Mouse (Mus musculus): ENCODE measurements at regions not wholly inside any gene's neighbourhood (a gene's known extent, or its start where the extent isn't known, plus 50 kb on each side); places are given as distances from the start of the nearest gene placed in this dataset.

DNA sequence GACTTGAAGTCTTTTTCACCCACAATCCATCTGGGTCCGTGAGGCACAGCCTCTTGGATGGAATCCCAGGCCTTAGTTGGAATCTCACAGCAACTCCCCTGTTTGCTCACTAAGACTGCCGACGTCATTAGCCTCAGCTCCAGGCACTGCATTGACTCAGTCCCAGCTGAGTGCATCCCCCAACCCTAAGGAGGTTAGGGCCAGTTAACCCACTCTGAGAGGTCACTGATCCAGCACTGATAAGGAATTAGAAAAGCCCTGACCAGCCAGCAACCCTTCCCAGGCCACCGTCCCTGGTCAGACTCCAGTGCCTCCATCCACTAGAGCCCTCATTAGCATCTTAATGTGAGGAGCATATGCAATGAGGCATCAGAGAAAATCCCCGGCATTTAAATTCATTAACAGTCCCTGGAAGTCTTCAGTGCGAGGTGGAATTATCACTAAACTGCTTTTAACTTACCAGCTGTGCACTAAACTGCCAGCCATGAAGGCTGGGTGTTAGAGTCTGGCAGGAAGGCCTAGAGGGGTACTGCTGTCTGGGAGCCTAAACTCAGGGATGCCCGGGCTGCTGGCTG lies 184.2 kb downstream of the Cct6b start:
- DNase-seq, result no peak

GRCm38 (mm10) chr11:82576019-82576418 lies 187.3 kb downstream of the Tmem132e start:
- DNase-seq, result no peak

- DNase-seq, result no peak
Observed at GRCm38 (mm10) chr11:82573126-82573525, 184.4 kb downstream of the Tmem132e start.

DNA sequence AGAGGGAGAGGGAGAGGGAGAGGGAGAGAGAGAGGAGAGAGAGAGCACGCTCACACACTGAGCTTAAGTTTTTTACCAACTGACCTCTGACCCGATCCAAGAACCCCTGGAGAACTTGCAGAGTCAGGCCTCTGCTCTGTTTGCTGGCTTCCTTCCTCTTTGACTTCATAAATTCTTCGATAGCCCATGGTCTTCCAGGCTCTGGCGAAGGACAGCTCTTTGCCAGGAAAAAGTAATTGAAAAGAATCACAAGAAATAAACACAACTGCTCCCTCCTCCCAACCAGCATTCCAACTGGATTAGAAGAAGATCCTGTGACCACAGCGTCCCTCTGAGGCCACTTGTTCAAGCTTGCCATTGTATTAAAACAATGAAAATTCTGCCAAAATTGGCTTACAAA lies 182.8 kb downstream of the Tmem132e start:
- DNase-seq, result no peak

DNA sequence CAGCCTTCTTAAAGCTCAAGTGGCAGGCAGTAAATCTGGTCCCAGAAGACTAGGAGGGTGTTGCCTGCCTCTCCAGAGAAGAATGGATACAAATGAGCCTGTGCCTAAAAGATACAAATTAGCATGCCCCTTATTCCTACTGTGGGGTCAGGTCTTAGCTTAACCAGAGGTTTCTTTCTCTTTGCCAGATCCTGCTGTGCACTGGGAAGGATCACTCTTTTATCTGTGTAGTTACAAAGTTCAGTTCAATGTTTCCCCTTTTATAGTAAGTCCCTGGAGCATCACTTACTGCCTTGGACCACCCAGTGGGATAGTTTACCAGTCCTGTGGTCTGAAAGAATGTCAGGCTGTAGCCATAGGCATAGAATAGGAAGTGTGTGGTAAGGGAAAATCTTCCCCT lies 181.1 kb downstream of the Tmem132e start:
- DNase-seq, result no peak

- DNase-seq, result no peak
Observed at GRCm38 (mm10) chr11:82568219-82568676, 179.5 kb downstream of the Tmem132e start.

GRCm38 (mm10) chr11:82567014-82567685 lies 178.4 kb downstream of the Tmem132e start:
- DNase-seq, result no peak

- no peak for DNase-seq
Observed at GRCm38 (mm10) chr11:82566092-82566491, 177.4 kb downstream of the Tmem132e start.

GRCm38 (mm10) chr11:82564181-82564580 lies 175.5 kb downstream of the Tmem132e start:
- no peak for DNase-seq

DNA sequence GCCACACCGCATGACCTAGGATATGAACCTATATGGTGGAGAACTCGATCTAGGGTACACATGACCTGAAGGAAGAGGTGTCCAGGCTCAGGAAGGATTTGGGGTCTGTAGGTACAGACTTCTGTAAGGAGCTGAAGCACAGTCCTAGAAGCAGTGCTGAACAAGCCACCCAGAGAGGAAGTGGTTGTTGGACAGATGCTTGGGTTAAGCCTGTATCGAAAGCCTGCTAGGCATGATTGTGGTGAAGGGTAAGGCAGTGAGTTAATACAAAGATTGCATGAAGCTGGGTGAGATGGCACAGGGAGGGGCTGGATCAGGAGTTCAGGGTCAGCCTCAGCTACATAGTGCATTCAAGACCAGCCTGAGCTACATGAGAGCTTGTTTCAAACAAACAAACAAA lies 153.3 kb downstream of the Tmem132e start:
- no peak for DNase-seq

GRCm38 (mm10) chr11:82541376-82541775 lies 152.7 kb downstream of the Tmem132e start:
- DNase-seq, result peak; percentile 85

- no peak for DNase-seq
Observed at GRCm38 (mm10) chr11:82537931-82538330, 149.2 kb downstream of the Tmem132e start.

DNA sequence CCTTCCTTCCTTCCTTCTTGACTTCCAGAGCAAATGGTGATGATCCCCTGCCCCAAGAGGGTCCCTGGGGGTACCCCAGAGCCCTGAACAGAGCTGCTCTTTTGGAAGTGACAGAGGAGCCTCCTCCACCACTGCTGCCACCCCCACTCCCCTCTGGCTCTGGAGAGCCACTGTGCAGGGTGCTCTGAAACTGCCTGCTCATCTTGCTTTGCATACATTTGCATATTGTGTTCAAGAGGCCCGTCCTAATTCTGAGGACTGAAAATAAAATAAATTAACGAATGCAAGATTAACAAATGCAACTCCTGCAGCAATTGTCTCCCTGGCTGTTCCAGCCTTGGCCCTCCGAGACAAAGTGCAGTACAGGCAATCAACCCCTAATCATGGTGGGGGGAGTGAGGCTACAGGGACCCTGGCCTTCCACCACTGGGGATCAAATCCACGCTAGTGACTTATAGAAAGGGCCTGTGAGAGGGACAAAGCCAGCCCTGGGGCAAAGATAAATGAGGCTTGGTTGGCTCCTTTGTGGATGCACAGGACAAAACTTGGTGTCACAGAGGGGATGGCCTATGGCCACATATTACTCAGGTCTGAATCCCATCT lies 134.6 kb downstream of the Tmem132e start:
- no peak for DNase-seq

GRCm38 (mm10) chr11:82521383-82521782 lies 132.7 kb downstream of the Tmem132e start:
- DNase-seq, result peak; percentile 87

- no peak for DNase-seq
Observed at GRCm38 (mm10) chr11:82518691-82519090, 130.0 kb downstream of the Tmem132e start.

DNA sequence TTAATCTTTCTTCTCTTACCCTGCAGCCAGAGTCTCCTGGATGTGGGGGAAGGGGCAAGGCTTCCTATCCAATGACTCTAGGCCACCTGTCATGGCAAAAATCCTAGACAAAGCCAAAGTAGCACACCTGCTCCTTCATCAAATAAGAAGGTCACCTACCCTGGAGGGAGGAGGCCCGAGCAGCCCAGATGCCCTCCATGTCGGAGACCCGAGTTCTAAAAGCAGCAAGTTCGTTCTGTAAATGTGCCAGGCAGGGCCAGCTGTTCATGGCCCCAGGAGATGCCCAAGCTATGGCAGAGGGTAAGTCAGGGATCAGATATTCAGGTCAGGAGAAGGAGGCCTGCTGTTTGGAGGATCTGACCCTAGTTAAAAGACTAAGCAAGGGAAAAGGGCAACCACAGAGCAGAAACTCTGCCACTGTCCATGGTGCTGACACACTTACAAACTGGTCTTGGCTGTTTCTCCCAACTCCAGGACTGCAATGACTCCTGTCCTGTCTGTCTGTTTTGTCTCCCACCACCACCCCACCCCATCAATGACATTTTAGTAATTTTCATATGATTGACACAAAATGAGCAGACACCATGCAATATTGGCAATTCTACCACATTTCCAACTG lies 125.9 kb downstream of the Tmem132e start:
- peak; percentile 60 for DNase-seq

DNA sequence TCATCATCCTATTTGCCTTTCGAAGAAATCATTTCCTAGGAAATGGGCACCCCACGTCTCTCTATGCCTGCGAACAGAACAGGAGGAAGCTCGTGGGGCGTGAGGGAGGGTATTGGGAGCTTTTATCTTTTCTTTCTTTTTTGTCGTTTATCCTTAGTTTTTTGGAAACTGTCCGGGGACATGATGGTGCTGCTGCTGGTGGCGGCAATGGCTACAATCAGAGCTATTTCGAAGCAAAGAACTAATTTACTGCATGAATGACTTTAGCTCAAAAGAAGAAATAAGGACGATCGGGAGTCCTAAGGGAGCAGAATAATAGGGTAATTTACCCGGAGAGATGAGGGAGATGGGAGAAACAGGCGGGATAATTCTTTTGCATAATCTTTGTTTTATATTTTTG lies 119.9 kb downstream of the Tmem132e start:
- no peak for DNase-seq

Data from cerebellum, adult 9-11 months (tissue).